Mouse (Mus musculus) embryo, embryonic 10 days (tissue): ENCODE results near the gene Syn2.

Experiments
- DNase-seq: peaks from one replicate; pipeline ENCODE4 v3.0.0-alpha.2; 2015; ENCODE audit warnings: low spot score

The Syn2 gene

DNA sequence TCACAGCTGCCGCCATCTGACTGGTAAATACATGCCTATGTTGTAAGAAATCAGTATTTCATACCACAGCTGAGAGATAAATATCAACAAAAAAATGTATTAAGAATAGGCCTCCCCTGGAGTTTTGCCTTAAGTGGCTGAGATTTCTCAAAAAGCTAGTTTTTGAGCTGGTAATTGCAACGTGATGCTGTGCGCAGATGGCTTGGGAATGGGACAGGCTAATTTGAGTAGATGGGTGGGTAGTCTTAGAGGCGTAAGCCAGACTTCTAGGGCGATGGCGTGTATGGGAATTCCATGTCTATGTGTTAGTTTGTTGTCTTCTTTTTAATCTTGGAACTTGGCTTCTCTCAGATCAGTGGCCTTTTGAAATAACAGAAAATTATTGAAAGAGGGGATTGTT lies 157.1 kb downstream of the Syn2 start:
- no peak for DNase-seq

- DNase-seq = no peak
Observed at GRCm38 (mm10) chr6:115292621-115293020, 157.9 kb downstream of the Syn2 start.

GRCm38 (mm10) chr6:115293877-115294276 lies 159.2 kb downstream of the Syn2 start:
- no peak for DNase-seq

DNA sequence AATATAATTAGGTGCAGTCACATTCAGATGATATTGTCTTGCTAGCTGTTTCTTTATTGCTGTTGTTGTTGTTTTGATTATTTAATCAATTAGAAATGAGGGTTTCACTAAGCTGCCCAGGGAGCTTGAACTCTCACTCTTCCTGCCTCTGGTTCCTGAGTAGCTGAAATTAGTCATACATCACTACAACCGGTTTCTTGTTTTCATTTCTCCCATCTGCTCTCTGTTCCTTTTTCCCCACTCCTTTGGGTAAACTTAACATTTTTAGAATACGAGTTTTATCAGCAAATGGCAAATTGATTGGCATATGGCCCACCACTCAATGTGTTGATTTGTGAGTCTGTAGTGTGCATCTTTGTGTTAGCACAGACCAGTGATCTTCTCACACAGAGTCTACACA lies 172.4 kb downstream of the Syn2 start:
- no peak for DNase-seq

DNA sequence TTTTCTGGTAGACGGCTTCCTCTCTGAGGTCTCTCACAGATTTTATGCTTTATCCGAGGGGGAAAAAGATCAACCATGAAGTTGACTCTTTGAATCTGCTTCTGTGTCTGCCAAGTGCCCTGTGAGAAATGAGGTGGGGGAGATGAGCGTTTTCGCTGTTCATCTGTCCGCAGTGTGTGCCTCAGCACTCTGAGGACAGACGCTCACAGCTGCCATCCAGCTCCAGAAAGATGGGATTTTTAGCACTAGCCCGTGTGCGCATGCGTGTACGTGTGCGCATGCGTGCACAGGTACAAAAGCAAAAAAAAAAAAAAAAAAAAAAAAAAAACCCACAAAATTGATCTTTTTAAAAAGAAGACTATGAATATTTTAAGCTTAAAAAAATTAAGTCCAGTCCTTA lies 178.1 kb downstream of the Syn2 start:
- no peak for DNase-seq

DNA sequence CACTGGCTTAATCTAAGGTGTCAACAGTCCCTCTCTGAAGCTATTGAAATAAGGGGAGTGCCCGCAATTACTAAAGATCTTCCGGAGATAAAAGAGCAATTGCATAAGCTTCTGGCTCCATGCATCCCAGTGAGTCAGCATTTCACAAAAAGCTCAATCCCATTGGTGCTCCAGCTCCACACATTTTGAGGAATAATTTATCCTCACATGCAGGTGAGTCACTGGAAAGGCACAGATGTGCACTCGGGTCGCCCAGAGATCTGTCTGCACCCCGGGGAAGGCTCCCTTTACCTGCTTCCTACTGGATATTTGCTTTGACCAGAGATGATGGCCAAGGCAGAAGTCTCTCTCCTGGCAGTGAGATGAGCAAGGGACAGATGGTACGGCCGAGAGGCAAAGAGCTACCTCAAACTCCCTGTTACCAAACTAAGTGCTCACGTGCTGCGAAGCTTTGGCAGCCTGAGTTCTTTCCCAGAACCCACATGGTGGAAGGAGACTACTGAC lies 178.6 kb downstream of the Syn2 start:
- no peak for DNase-seq

DNA sequence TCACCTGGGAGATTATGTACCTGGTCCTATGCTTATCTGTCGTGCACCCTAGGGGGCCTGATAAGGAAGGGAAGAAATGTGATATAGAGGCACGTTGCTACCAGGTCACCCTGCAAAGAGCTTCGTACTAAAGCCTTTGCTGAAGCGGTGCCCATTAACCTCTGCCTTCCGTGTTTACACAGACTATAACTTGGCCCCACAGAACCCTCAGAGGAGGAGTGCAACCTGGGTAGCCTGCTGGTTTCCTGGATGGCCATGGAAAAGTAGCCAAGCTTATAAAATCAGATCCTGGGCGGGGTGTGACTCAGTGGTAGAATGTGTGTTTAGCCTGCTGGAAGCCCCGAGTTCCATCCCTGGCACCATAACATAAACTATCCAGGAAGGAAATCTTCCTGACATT lies 179.2 kb downstream of the Syn2 start:
- no peak for DNase-seq

GRCm38 (mm10) chr6:115315770-115316169 lies 181.1 kb downstream of the Syn2 start:
- DNase-seq = no peak

DNA sequence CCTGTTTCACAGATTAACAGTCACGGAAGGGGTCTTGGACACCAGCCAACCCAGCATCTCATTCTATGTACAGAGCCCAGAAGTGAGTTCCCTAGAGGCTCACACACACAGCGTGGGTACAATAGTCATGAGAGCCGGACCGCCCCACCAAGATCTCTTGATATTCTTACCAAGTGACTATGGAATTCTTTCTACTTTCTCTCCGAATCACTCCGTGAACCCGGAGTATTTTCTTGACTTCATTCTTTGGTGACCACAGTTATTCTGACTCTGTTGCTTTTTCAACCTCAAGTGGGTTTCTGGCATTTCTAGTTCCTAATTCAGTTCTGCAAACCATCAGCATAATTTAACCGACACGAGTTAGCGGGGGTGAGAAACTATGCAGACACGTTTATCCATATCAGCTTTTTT lies 182.1 kb downstream of the Syn2 start:
- DNase-seq = no peak

DNA sequence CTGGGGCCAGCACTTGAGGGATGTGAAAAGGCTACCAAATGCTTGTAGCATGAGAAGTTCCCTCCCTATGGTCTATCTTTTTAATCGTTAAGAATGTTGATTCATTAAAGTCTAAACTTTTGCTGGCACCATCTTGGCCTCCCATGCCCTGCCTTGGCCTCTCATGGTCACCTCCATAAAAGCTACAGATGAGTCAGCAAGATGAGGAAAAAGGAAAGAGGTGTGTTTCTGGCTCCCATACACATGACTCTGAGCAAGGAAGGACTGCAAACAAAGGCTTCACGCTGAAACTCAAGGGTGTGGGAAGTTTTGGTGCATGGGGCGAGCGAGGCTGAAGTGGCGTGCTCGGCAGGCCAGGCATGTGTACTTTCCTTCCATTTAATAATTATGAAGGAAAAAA lies 184.1 kb downstream of the Syn2 start:
- no peak for DNase-seq

GRCm38 (mm10) chr6:115319686-115320085 lies 185.0 kb downstream of the Syn2 start:
- no peak for DNase-seq

DNA sequence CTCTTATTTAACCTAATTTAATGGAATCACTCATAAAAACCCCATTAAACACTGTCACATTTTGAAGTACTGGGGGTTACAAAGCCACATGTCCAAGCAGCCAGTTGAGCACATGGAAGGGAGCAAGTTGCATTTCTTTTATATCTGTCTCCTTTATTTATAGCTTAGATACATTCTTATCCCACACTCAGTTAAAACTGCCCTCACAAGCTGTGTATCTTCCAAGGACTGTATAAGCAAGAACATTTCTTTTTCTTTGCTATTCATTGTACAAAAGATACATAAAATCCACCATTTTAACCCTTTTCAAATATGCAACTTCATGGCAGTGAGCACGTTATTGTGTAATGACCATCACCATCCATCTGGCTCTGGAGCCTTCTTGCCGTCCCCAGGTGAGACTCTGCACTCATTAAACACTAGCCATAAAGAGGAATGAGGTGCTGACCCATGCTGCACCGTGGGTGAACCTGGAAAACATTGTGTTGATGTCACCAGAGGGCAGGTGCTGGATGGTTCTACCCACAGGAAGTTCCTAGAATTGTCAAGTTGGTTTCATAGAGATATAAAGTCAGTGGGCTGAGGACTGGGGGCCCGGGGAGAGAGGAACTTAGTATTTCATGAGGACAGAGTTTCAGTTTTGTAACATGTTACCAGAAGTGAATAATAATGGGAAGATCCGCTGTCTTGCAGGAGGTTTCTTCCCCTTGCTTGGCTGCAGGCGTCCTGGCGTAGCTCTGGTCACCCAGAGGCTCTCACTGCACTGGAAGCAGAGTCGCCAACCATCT lies 186.4 kb downstream of the Syn2 start:
- DNase-seq = no peak

- no peak for DNase-seq
Observed at GRCm38 (mm10) chr6:115321883-115322351, 187.2 kb downstream of the Syn2 start.

DNA sequence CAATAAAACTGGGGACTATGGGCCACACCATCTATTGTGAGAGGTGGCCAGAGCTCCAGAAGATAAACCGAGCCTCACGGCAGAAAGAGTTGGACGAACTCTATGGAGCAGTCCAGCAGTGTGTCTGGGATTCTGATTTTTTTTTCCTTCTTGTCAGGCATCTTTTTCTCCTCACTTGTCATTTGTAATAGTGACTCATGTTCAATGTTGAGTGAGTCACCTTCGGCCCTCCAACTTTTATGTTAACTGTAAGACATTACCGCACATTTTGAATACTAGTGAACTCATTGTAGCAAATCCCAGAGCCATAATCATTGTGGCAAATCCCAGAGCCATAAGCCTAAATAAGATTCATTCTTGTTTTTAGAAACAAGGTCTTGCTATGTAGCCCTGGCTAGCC lies 188.3 kb downstream of the Syn2 start:
- no peak for DNase-seq

DNA sequence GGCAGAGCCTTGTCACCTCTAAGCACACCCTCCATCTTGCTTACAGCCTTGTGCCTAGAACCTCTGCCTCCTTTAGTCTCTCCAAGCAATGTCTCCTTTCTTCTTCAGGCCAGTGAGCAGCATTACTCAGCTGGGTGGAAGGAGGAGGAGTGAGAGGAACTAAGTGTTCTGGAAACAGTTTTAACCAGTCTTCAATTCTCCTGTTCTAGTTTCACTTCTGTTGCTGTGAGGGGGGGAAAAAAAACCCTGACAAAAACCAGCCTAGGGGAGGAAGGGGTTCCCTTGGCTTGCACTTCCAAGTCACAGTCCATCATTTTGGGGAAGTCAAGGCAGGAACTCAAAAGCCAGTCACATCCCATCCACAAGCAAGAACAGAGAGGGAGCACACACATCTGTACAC lies 196.3 kb downstream of the Syn2 start:
- no peak for DNase-seq
